Mouse (Mus musculus): ENCODE data around the gene Ptges2.

Ptges2 gene

DNA sequence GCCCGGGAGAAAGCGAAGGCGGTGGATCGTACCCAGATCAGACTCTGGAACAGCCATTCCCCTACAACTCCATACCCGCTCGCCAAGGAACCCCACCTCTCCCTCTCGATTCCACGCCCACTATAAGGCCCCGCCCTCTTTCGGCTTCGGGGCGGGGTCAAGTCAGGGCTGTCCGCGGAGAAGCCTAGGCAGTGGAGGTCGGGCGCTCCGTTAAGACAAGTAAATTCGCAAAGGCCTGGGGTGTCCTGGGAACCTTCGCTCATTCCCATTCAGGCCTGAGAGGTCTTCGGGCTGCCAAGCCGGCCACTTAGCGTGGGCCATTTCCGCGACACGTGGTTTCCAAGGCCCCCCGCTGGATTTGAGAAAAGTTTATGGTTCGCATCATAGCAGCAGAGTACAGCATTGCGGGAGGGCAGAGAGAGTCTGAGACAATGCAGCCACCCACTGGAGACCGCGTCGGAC lies at the start of gene Ptges2:
Ptges2 (plus strand) TSS at position 413 of the 462 bp plus-strand sequence.
- CTCF ChIA-PET = no interaction called here

DNA sequence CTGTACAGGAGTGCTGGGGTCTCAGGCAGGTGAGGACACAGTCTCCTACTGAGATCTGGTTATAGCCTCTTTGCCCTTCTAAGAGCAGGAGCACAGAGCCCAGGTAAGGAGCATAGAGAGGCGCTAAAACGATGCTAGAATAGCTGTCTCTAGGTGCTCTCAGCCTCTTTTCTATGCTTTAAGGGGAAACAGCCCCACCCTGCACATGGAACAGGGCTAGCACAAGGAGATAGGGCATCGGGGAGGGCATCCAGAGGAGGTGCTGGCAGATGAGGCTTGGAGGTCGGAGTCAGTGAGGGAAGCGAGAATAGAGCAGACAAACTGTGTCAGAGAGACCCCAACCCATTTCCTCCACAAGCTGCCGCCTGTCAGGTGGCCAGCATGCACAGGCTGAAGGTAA lies 48.7 kb upstream of the Ptges2 start:
- CTCF ChIA-PET = interaction anchor here (0.6 kb wide), 1 partner anchor 13 kb away, joined by 4 read pairs; no protein-coding TSS in a partner anchor

DNA sequence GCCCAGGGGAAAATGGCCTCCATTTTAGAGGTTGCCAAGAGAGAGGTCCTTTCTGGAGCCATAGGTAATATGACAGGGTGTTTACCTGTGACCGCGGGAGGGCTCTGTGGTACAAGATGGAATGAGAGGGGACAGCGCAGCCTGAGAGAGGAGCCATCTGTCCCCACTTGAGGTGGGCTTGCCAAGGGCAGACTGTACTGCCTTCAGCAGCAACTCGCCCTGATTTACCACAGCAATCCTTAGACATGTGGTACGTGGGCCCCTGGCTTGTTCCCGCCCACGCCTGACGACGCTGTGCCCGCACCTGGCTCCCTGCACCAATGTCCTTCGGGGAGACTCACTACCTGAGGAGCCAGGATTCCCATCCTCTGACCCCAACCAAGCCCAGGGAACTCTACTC lies 47.4 kb upstream of the Ptges2 start:
- CTCF ChIA-PET = no interaction called here

DNA sequence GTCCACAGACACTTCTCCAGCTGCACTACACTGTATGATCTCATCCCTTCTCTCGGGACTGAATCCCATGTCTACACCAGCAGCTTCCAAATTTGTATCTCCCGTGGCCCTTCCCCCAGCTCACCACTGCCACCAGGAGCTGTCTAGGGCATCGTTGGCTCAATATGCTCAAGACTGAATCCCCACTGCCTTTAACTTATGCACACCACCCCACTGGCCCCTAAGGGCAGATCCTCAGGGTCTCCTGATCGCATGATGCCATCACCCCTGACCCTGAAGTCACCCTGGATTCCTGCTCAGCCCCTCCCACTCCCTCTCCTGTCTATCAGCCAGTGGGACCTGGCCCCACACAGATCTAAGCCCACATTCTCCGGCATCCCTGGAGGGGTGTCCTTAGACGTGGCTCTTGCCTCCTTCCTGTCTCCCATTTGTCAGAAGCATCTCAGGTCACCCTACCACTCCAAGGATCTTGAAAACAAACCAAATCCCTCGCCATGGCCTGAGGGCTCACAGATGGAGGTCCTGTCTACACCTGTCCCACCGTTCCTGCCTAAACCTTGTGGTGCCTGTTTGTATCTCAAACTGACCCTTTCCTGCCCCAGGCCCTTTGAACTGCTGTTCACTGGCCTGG lies 46.0 kb upstream of the Ptges2 start:
- CTCF ChIA-PET = no interaction called here

DNA sequence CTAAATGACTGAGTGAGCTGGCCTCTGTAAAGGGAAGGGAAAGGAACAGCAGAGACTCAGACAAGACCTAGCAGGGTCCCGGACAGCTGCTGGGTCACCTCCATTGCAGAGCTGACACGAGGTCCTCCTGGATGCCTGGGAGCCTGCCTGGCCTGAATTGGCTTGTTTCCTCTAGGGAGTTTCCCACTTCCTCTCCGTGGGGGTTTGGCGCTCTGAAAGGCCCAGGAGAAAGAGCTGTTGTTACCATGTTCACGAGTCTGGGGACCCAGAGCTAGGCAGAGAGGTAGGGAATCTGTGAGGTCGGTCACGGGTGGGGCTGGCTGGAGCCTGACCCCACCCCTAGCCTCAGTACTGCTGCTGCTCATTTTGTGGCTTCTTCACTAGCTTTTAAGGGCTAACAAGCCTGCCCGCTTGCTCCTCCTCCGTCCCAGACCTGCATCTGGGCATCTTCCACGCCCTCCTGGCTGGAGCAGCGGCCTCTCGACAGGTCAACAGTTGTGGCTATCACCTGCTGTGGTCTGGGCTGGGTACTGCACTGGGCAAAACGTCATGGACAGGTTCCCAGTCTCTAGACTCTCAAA lies 45.1 kb upstream of the Ptges2 start:
- CTCF ChIA-PET = no interaction called here

DNA sequence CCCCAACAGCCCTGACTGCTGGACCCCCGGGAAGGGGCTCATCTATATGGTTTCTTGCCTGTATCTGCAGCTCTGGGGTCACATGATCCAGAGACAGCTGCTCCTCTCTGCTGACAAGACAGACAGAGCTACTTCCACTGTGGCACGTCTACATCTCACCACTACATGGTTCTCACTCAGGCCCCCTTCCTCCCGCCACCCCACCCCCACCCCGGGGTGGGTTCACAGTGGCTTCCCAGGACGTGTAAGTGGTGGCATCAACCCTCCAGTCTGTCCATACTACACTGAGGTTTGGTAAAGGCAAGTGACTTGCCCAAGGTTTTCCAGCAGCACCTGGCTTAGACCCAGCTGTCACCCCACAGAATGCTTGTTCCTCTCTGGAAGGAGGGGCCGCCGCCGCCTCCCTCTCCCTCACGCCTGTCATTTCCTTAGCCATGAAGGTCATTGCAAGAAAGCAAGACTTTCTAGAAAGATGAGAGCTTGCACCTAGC lies 44.2 kb upstream of the Ptges2 start:
- CTCF ChIA-PET = interaction anchor here (0.5 kb wide), 1 partner anchor 127 kb away, joined by 3 read pairs; no protein-coding TSS in a partner anchor

DNA sequence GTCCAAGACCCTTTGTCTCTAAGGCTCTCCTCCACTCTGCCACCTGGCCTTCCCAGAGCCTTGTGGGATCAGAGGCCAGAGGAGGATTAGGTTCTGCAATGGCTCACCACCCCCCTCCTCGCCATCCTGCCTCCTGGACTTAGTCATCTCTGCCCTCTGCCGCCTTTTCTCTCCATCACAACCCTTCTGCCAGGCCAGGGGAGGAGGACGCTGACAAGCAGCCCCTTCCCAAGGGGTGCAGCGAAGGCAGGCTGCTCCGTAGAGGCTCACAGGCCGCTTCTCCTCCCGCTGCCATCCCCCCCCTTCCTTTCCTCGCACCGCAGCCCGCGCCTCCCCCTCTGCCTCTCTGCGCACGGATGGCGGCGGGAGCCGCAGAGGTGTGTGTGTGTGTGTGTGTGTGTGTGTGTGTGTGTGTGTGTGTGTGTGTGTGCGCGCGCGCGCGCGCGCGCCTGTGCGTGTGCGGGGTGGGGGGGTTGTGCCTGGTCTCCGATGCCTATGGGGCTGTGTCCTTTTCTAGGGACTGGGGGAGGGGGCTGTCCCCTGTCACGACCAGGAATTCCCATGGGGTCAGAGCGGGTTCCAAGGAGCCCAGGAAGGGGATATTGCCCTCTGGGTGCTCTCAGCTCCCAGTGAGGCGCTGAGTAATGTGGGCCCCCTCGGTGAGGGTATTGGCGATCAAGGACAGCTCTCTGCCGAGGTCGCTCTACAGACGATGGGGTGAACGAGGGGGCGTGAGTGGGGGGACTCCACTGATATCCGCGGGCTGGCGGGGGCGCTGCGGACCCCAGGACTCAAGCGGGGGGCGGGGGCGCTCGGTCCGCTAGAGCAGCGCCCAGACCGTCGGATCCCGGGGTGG lies 43.3 kb upstream of the Ptges2 start, which contains the start of gene Ciz1:
Ciz1 (plus strand) TSS at position 177 of the 856 bp plus-strand sequence.
- CTCF ChIA-PET = interaction anchor here (0.5 to 0.7 kb wide), 4 partner anchors 19 to 297 kb away, joined by 3 to 9 read pairs (median 3); no protein-coding TSS in a partner anchor

DNA sequence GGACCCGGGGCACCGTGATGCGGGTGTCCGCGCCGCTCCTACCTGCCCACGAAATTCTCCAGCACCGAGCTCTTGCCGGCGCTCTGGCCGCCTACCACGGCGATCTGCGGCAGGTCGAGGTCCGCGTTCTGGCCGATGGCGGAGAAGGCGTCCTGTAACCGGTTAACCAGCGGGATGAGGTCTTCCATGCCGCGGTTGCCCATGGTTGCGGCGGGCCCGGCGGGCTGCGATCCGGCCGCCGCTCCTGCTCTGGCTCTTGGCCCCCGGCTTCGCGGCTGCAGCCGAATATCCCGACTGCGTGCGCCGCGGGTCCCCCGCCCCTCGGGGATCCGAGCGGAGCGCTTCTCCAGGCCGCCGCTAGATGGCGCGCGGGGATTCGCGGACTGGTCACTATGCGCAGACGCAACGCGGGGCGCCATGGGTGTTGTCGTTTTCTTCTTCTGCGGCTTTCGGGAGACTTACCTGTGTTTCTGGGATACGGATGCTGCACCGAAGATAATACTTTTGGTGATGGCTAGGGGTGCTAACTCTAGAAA lies 42.6 kb upstream of the Ptges2 start, which contains the start of gene Dnm1:
Dnm1 (minus strand) TSS at position 332 of the 536 bp plus-strand sequence.
- CTCF ChIA-PET = interaction anchor here (0.7 kb wide), 1 partner anchor 298 kb away, joined by 3 read pairs; no protein-coding TSS in a partner anchor

DNA sequence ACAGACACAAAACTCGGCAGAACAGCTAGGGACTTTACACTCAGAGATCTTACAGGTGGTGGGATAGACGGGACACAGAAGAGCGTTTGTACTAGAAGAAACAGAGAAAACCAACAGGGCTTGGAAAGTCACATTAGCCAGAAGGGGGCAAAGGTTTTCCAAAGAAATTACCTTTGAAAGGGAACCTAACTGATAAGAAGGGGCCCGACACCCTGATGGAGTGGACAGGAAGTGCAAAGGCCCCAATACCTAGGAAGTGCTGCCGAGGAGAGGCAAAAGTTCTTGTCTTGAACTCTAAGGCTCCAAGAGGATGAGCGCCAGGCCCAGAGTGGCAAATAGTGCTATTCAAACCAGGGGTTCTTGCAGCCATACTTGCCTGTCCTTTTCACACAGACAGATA lies 41.9 kb upstream of the Ptges2 start:
- CTCF ChIA-PET = no interaction called here

DNA sequence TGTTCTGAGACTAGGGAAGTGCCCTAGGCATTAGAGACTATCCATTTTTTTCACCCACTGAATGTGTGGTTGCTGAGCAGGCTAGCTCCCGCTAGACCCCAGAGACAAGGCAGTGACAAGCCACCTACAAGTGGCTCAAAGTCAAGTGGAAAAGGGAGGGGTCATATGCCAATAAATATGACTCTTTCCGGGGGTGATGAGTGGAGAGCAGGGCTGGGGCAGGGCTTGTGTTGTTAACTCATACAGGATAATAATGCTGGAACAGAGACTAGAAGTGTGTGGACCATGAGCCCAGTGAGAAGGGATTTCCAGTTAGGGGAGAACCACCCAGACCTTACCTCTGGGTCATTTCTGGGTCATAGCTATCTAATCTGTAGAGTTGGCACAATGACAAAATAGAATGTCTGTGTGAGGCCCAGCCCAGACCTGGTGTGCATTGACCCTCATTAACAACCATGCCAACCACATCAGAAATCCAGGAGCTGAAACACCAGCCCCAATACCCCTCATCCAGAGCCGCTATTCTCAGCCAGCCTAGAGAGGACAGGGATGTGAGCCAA lies 41.3 kb upstream of the Ptges2 start:
- CTCF ChIA-PET = no interaction called here

DNA sequence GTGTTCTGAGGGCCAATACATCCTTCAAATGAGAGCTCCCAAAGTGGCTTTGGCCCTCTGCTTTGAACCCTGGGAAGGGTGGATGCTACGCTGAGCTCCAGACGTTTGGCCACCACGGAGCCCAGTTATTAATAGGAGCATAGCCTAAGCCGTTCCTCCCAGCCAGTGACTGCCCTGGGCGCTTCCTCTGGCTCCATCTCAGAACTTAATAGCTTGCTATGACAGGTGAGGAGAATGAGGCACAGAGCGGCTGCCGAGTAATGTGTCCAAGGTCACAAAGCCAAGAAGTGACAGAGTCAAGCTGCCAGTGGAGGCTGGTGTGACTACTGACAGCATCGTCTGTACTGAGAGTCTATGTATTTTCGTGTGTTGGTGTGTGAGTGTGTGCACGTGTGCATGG lies 39.5 kb upstream of the Ptges2 start:
- CTCF ChIA-PET = interaction anchor here (0.7 kb wide), 1 partner anchor 20 kb away, joined by 3 read pairs; no protein-coding TSS in a partner anchor

DNA sequence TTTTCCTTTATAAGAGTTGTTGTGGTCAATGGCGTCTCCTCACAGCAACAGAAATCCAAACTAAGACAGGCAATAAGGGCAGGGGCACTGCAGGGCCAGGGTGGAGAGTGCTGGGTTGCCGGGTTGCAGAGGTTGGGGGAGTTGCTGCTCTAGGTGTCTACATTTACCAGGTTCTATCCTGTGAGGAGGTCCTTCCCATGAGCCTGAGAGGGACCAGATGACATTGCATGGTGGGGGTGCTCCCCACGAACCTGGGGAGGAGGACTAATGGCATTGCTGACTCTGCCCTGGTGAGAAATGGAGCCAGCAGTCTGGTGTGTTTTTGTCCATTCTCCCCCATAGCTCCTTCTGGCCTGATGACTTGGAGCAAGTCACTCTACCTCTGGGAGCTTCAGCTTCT lies 38.0 kb upstream of the Ptges2 start:
- CTCF ChIA-PET = no interaction called here

DNA sequence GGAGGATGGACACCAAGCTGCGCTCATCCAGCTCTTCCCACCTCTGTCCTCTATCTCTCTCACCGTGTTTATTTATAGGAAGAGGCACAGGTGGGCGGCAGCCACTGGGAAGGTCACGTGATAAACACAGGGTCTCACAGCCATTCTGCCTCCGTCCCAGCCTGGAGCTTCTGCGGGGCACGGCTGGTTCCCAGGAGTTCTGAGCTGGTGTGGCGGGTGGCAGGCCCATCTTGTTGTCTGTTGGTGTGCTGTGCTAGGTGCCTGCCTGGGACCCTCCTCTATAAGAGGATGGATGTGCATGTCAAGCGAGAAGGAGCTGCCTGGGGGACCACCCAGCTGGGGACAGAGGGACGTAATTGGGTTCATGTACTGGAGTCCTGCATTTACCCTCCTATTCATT lies 37.3 kb upstream of the Ptges2 start:
- CTCF ChIA-PET = no interaction called here

DNA sequence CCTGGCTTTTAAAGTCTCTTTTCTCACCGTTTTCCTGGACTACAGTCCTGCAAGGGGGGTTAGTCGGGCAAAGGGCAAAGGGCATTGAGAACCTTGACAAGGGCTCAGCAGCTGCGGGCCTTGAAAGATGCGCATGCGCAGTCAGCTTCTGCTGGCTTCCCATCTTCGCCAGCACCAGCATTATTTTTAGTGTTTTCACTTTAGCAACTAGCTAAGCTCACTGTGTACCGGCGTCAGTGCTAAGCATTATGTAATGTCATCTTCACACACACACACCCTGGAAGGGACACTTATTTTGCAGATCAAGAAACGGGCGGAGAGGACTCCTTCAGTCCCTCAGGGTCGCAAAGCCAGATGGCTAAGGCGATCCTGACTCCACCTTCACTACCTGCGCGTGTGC lies 35.0 kb upstream of the Ptges2 start:
- CTCF ChIA-PET = interaction anchor here (0.6 kb wide), 2 partner anchors 14 to 15 kb away, joined by 3 to 4 read pairs; no protein-coding TSS in a partner anchor

DNA sequence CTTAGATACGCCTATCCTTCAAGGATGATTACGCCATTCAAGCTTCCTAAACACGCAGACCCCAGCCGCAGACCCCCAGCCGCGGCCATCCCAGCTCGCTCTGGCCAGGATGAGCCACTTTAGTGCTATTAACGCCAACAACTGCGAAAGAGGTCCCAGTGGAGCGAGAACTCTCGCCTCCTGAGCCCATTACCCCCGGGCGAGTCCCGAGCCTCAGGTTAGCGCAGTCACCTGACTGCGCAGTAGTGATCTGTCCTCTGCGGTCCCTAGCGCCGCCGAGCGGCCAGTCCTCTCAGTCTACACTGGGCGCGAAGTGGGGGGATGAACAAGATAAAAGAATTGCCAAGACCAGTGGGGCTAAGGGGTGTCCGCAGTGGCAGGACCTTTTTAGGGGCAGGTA lies 34.3 kb upstream of the Ptges2 start:
- CTCF ChIA-PET = no interaction called here

DNA sequence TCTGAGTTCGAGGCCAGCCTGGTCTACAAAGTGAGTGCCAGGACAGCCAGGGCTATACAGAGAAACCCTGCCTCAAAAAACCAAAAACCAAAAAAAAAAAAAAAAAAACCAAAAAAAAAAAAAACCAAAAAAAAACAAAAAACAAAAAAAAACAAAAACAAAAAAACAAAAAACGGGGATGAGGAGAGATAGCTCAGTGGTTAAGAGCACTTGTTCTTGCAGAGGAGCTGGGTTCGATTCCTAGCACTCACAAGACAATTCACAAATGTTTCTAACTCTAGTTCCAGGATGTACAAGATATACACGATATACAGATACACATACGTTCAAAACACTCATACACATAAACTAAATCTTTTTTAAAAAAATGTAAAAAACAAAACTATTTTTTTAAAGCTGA lies 33.4 kb upstream of the Ptges2 start:
- CTCF ChIA-PET = interaction anchor here (0.6 to 1.1 kb wide), 5 partner anchors 16 to 656 kb away, joined by 4 to 8 read pairs (median 6); no protein-coding TSS in a partner anchor

DNA sequence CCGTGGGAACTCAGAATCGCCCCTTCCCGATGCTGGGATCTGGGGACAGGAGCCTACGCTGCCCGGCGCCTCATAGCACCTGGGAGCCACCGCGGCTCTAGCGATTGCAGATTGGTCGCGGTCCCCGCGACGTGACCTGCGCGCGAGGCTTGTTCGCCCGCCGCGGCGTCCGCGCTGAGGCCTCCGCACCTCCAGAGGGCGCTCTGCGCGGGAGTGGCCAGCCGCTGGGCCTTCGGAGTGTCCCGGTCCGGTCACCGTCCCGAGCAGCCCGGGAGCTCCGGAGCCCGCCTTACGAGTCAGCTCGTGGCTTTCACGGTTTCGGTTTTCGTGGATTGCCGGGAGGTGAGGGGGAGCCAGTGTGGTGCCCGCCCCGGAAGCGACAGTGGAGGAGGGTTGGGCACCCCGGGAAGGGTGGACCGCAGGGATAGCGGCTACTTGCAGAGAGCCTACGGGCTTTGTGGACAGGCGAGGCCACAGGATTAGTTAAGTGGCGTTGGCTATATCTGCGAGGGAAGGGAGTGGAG lies 32.8 kb upstream of the Ptges2 start:
- CTCF ChIA-PET = interaction anchor here (0.6 to 1.1 kb wide), 5 partner anchors 17 to 656 kb away, joined by 4 to 8 read pairs (median 6); no protein-coding TSS in a partner anchor

DNA sequence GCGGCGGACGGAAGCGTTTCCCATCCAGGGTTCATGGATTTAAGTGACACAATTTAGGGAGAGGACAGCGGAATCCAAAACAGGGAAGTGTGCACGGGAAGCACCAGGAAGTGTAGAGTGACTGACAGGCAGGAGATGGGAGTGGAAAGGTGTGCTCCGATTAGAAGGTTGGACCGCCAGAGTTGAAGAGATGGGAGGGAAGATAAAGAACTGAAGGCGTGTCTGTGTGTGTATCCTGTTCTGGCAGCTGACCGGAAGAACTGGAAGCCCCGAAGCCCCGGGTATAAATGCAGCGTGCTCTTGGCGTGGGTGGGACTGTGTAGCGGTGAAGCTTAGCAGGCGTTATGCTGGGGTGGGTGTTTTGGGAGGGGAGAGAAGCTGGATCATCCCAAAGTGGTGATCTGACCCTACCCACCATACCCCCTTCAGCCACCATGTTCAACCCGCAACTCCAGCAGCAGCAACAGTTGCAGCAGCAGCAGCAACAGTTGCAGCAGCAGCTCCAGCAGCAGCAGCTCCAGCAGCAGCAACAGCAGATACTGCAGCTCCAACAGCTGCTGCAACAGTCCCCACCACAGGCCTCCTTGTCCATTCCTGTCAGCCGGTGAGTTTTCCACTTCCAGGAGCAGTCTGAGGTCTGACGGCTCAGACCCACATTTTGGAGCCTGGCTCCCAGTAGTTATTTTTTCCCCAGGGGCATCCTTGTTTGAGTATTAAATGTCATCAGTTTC lies 32.2 kb upstream of the Ptges2 start:
- CTCF ChIA-PET = interaction anchor here (1.1 kb wide), 1 partner anchor 17 kb away, joined by 7 read pairs; no protein-coding TSS in a partner anchor

DNA sequence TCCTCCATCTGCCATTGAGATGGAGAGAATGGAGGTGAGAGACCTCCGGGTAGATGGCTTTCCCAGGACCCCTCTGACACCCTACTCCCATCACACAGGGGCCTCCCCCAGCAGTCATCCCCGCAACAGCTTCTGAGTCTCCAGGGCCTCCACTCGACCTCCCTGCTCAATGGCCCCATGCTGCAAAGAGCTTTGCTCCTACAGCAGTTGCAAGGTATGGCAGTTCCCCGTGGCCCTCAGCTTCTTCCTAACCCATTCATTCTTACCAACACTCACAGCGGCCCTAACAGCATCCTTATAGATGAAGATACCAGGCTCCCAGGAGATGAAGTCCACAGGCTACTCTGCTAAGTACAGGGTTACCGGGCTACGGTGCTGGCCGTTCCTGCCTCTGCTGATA lies 31.6 kb upstream of the Ptges2 start:
- CTCF ChIA-PET = no interaction called here

DNA sequence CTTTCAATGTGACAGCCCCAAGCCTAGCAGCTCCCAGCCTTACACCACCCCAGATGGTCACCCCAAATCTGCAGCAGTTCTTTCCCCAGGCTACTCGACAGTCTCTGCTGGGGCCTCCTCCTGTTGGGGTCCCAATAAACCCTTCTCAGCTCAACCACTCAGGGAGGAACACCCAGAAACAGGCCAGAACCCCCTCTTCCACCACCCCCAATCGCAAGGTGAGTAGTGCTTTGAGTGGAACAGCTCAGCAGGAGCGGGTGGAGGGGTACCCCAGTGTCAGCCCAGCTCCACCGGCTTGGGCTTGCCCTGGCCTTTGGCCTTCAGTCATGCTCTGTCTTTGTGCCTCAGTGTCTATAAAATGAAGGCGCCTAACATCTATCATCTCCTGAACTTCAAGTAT lies 28.4 kb upstream of the Ptges2 start:
- CTCF ChIA-PET = no interaction called here
